ENCODE assay signal across 8 mouse cellular contexts in genomic region chr7:143053008-143053899, GRCm38 (mm10). TPM values are rescaled to one million over a fixed set of nuclear protein-coding genes. Genes with fewer than 3 reads are reported as not detected.
DNase-seq lines count a peak whose midpoint lies in the region; ATAC-seq lines count a peak whose summit lies in the region.

No protein-coding gene starts in this region.

- H3K9me3 ChIP-seq in hindbrain, embryonic 13.5 days: no peaks in the 10 kb centered on the region

- WGBS in hindbrain, embryonic 13.5 days: under 1% methylated on average over 44 of the region's 46 CpGs
- WGBS in macrophage (ENCODE audit: missing documents): 2% methylated on average over 46 of the region's 46 CpGs

- H3K4me1 ChIP-seq in hindbrain, embryonic 13.5 days (replicated peaks): peaks cover 56% of the 10 kb centered on the region

- peak; percentile 79 for ATAC-seq in hindbrain, embryonic 13.5 days (ENCODE audit: low FRiP score)

- no peaks in the 10 kb centered on the region for H3K27me3 ChIP-seq in hindbrain, embryonic 13.5 days

- peak overlapping the region; percentile 89 for H3K9ac ChIP-seq in hindbrain, embryonic 13.5 days

- peak; percentile 79 for DNase-seq in Muller cell, postnatal 12 days (ENCODE audit: inconsistent ontology term)
- DNase-seq in cerebellum, adult 8-10 months: peak; percentile 49
- DNase-seq in frontal cortex, postnatal 14 days (ENCODE audit: low spot score in 2 of 2): peak; percentile 63 to 64
- peak; percentile 70 to 86 for DNase-seq in left cerebral cortex, postnatal 10 days (ENCODE audit: extremely low spot score in 1 of 2, low spot score in 2 of 2)
- peak; percentile 59 to 61 for DNase-seq in right cerebral cortex, adult 2 months (ENCODE audit: low spot score in 2 of 2)
- DNase-seq in urinary bladder, postnatal 36 days (ENCODE audit: low spot score in 2 of 2): peak; percentile 55 to 69

- peaks cover 51% of the 10 kb centered on the region for H3K79me2 ChIP-seq in macrophage (ENCODE audit: inconsistent target)

- H3K27ac ChIP-seq in hindbrain, embryonic 13.5 days: peak overlapping the region; percentile 87
- H3K27ac ChIP-seq in macrophage: peak overlapping the region; percentile 61

- no peaks in the 10 kb centered on the region for H3K36me3 ChIP-seq in hindbrain, embryonic 13.5 days
- no peaks in the 10 kb centered on the region for H3K36me3 ChIP-seq in macrophage (ENCODE audit: inconsistent target)

- intact Hi-C loops in left cerebral cortex, postnatal 10 days (cut with DNase I): loop anchor here (2.0 kb wide), 1 partner anchor 44 kb away; no protein-coding TSS in a partner anchor

- peak overlapping the region; percentile 88 for H3K4me2 ChIP-seq in hindbrain, embryonic 13.5 days

- H3K4me3 ChIP-seq in hindbrain, embryonic 13.5 days: peak overlapping the region; percentile 82
- peak overlapping the region; percentile 69 for H3K4me3 ChIP-seq in macrophage (ENCODE audit: inconsistent target)

RNA-seq across cellular contexts. Expression of gene Cd81, which starts 0.7 kb away (rescaled TPM):
- polyA plus RNA-seq in hindbrain, embryonic 13.5 days (2015; fragmentation: Nextera tagmentation; extraction: Ambion mirVana): 322 and 332 TPM in 2 replicates
- total RNA-seq in left cerebral cortex, postnatal 10 days (2021): 100 to 1,000 TPM; 344 to 359 TPM
- 100 to 1,000 TPM in 1 of 26 experiments, 10 to 100 TPM in 25; 16.9 to 122 (median 35.5) TPM for total RNA-seq in macrophage (2018; cell fraction: chromatin; rRNA removed)
- 100 to 1,000 TPM; 101 to 168 (median 133) TPM for total RNA-seq in macrophage (2018; cell fraction: cytosol; rRNA removed)
- total RNA-seq in macrophage (2018; cell fraction: nucleus; rRNA removed): 100 to 1,000 TPM in 16 of 26 experiments, 10 to 100 TPM in 10; 64.2 to 209 (median 121) TPM
- polyA plus RNA-seq in macrophage (2018): 105 to 150 TPM (median 143 TPM) in 3 replicates

RNA-seq across cellular contexts. Expression of gene Tssc4, which starts 15.8 kb away (rescaled TPM):
- 90.8 and 99.3 TPM in 2 replicates for polyA plus RNA-seq in hindbrain, embryonic 13.5 days (2015; fragmentation: Nextera tagmentation; extraction: Ambion mirVana)
- total RNA-seq in left cerebral cortex, postnatal 10 days (2021): 10 to 100 TPM; 43.9 to 45.2 TPM
- 10 to 100 TPM in 16 of 26 experiments, 1 to 10 TPM in 10; 3.8 to 29.1 (median 11.1) TPM for total RNA-seq in macrophage (2018; cell fraction: chromatin; rRNA removed)
- 10 to 100 TPM in 22 of 26 experiments, 1 to 10 TPM in 4; 6.4 to 19.3 (median 16.0) TPM for total RNA-seq in macrophage (2018; cell fraction: cytosol; rRNA removed)
- total RNA-seq in macrophage (2018; cell fraction: nucleus; rRNA removed): 10 to 100 TPM in 23 of 26 experiments, 1 to 10 TPM in 3; 5.4 to 31.7 (median 18.3) TPM
- 11.1 to 20.1 TPM (median 14.3 TPM) in 3 replicates for polyA plus RNA-seq in macrophage (2018)

RNA-seq across cellular contexts. Expression of gene Trpm5, which starts 41.2 kb away (rescaled TPM):
- polyA plus RNA-seq in hindbrain, embryonic 13.5 days (2015; fragmentation: Nextera tagmentation; extraction: Ambion mirVana): 1.4 and 1.9 TPM in 2 replicates
- under 1 TPM; 0.21 to 0.26 TPM for total RNA-seq in left cerebral cortex, postnatal 10 days (2021)
- total RNA-seq in macrophage (2018; cell fraction: chromatin; rRNA removed): under 1 TPM in 1 of 26 experiments, not detected in 25; 0.35 TPM
- not detected for total RNA-seq in macrophage (2018; cell fraction: cytosol; rRNA removed)
- total RNA-seq in macrophage (2018; cell fraction: nucleus; rRNA removed): not detected
- polyA plus RNA-seq in macrophage (2018): not detected in 3 replicates

RNA-seq across cellular contexts. Expression of gene Tspan32, which starts 48.4 kb away (rescaled TPM):
- polyA plus RNA-seq in hindbrain, embryonic 13.5 days (2015; fragmentation: Nextera tagmentation; extraction: Ambion mirVana): 0.65 and 1.2 TPM in 2 replicates
- total RNA-seq in left cerebral cortex, postnatal 10 days (2021): under 1 TPM; 0.26 to 0.32 TPM
- total RNA-seq in macrophage (2018; cell fraction: chromatin; rRNA removed): 10 to 100 TPM in 22 of 26 experiments, 1 to 10 TPM in 4; 3.4 to 54.6 (median 29.8) TPM
- 10 to 100 TPM; 10.3 to 29.2 (median 21.3) TPM for total RNA-seq in macrophage (2018; cell fraction: cytosol; rRNA removed)
- total RNA-seq in macrophage (2018; cell fraction: nucleus; rRNA removed): 10 to 100 TPM in 24 of 26 experiments, 1 to 10 TPM in 2; 8.3 to 55.5 (median 26.9) TPM
- 12.2 to 22.1 TPM (median 14.6 TPM) in 3 replicates for polyA plus RNA-seq in macrophage (2018)

RNA-seq across cellular contexts. Expression of gene Kcnq1, which starts 52.9 kb away (rescaled TPM):
- polyA plus RNA-seq in hindbrain, embryonic 13.5 days (2015; fragmentation: Nextera tagmentation; extraction: Ambion mirVana): 1.3 and 1.7 TPM in 2 replicates
- total RNA-seq in left cerebral cortex, postnatal 10 days (2021): 1 to 10 TPM; 1.4 to 2.1 TPM
- 1 to 10 TPM in 4 of 26 experiments, under 1 TPM in 7, not detected in 15; 0.31 to 4.2 (median 0.82) TPM for total RNA-seq in macrophage (2018; cell fraction: chromatin; rRNA removed)
- total RNA-seq in macrophage (2018; cell fraction: cytosol; rRNA removed): under 1 TPM in 24 of 26 experiments, not detected in 2; 0.03 to 0.24 (median 0.09) TPM
- 1 to 10 TPM in 1 of 26 experiments, under 1 TPM in 4, not detected in 21; 0.15 to 1.2 (median 0.67) TPM for total RNA-seq in macrophage (2018; cell fraction: nucleus; rRNA removed)
- polyA plus RNA-seq in macrophage (2018): 0.07 to 0.32 TPM in 2 of 3 replicates, not detected in the other

Comparison
In these comparisons a context has a peak if more than half of its experiments do, and no peak if none do; other contexts are left out.
1. Peak in every context shown above with its lines: DNase-seq, ATAC-seq, H3K4me3 ChIP-seq and H3K27ac ChIP-seq.